Mouse (Mus musculus) stomach, postnatal 0 days (tissue): ENCODE results near the gene Nr1h3. TPM values are rescaled to one million over a fixed set of nuclear protein-coding genes. Genes with fewer than 3 reads are reported as not detected.

Source experiments
- ATAC-seq: fragments of 200-750 bp; cut with Nextera tagmentation; 2 replicates; pipeline ENCODE4 v1.8.0; 2017; ENCODE audit not compliant: low FRiP score, low TSS enrichment
- DNase-seq: peaks from one replicate; pipeline ENCODE4 v3.0.0-alpha.2; 2016; ENCODE audit warnings: low spot score
- H3K27ac ChIP-seq: fragments of 300-500 bp; sonication (generic); replicated peaks from 2 replicates; pipeline ENCODE4 v1.5.1; 2014; ENCODE audit warnings: mild to moderate bottlenecking, control low read depth
- H3K27me3 ChIP-seq: fragments of 300-500 bp; sonication (generic); 2 replicates; pipeline ENCODE4 v1.6.1; 2014; ENCODE audit warnings: low read length; ENCODE audit not compliant: control insufficient read depth, insufficient read depth
- H3K36me3 ChIP-seq: fragments of 300-500 bp; sonication (generic); 2 replicates; pipeline ENCODE4 v1.6.1; 2014; ENCODE audit warnings: low read length, mixed read lengths; ENCODE audit not compliant: control insufficient read depth, insufficient read depth
- H3K4me1 ChIP-seq: fragments of 300-500 bp; sonication (generic); replicated peaks from 2 replicates; pipeline ENCODE4 v1.6.1; 2014; ENCODE audit warnings: antibody characterized with exemption; ENCODE audit not compliant: control insufficient read depth, insufficient read depth
- H3K4me2 ChIP-seq: fragments of 300-500 bp; sonication (generic); replicated peaks from 2 replicates; pipeline ENCODE4 v1.6.1; 2014; ENCODE audit warnings: low read depth, mild to moderate bottlenecking, control low read depth, moderate library complexity
- H3K4me3 ChIP-seq: fragments of 300-500 bp; sonication (generic); 2 replicates; pipeline ENCODE4 v1.5.1; 2014; ENCODE audit warnings: low read depth, low read length, control low read depth
- H3K9ac ChIP-seq: fragments of 300-500 bp; sonication (generic); 2 replicates; pipeline ENCODE4 v1.6.1; 2014; ENCODE audit warnings: mild to moderate bottlenecking, low read length, control low read depth, mixed read lengths
- H3K9me3 ChIP-seq: fragments of 300-500 bp; sonication (generic); 2 replicates; pipeline ENCODE4 v1.6.1; 2016; ENCODE audit warnings: low read length; ENCODE audit not compliant: control insufficient read depth
- CTCF ChIP-seq: IDR thresholded peaks from 2 replicates; pipeline ENCODE4 v1.5.1; 2016; ENCODE audit warnings: antibody characterized with exemption, low read depth, mild to moderate bottlenecking, moderate library complexity
- EP300 ChIP-seq: optimal IDR thresholded peaks from 2 replicates; pipeline ENCODE3; 2016; ENCODE audit warnings: antibody characterized with exemption
- WGBS: fragments of 180-500 bp; shearing (Covaris S2); extraction: QIAGEN DNeasy Blood & Tissue Kit; methylation state at CpG from one replicate; pipeline ENCODE4 v1.1.7; 2014; 5-methylcytosine and 5-hydroxymethylcytosine counted together
- polyA plus RNA-seq: library from polyadenylated mRNA; unstranded; fragments of >200 nt; fragmentation: Nextera tagmentation; extraction: Ambion mirVana; gene quantifications from 2 replicates; pipeline ENCODE4 v1.2.1, GENCODE M21; 2015

Nr1h3 gene
- polyA plus RNA-seq, 1 experiment from 2014 or later, result 2.2 TPM

GRCm38 (mm10) chr2:91142920-91143319, 59.7 kb downstream of the Nr1h3 start:
- peaks cover 6% of the 10 kb centered on the region; the same call in 1 of the 2 replicates for H3K36me3 ChIP-seq
- H3K27ac ChIP-seq, result no peak overlapping the region
- ATAC-seq (no peak), DNase-seq (no peak)
- TF ChIP-seq CTCF (0 out of 2 replicates have a peak, but pooled peaks have one; percentile 2), EP300 (no peak)
- whole genome bisulfite sequencing, result 87% methylated on average over 6 of the region's 6 CpGs
- H3K9me3 ChIP-seq, result no peaks in the 10 kb centered on the region
- no peaks in the 10 kb centered on the region for H3K4me1 ChIP-seq
- no peak overlapping the region for H3K9ac ChIP-seq
- H3K27me3 ChIP-seq, result no peaks in the 10 kb centered on the region
- no peak overlapping the region for H3K4me3 ChIP-seq
- H3K4me2 ChIP-seq, result no peak overlapping the region

GRCm38 (mm10) chr2:91139764-91140163, 62.9 kb downstream of the Nr1h3 start:
- no peak for ATAC-seq

GRCm38 (mm10) chr2:91139311-91139710, 63.3 kb downstream of the Nr1h3 start:
- TF ChIP-seq CTCF, result no peak
- no peak for TF ChIP-seq EP300
- peaks cover 7% of the 10 kb centered on the region; the same call in 1 of the 2 replicates for H3K36me3 ChIP-seq
- no peak overlapping the region for H3K9ac ChIP-seq
- no peaks in the 10 kb centered on the region for H3K9me3 ChIP-seq
- H3K27me3 ChIP-seq, result no peaks in the 10 kb centered on the region
- H3K27ac ChIP-seq, result no peak overlapping the region
- WGBS, result 53% methylated on average over 5 of the region's 5 CpGs
- ATAC-seq (no peak), DNase-seq (no peak)
- H3K4me3 ChIP-seq, result no peak overlapping the region
- no peaks in the 10 kb centered on the region for H3K4me1 ChIP-seq
- H3K4me2 ChIP-seq, result no peak overlapping the region

More at GRCm38 (mm10) chr2:91139764-91140163, 62.9 kb downstream of the Nr1h3 start:
- H3K27me3 ChIP-seq, result no peaks in the 10 kb centered on the region
- no peak for DNase-seq
- H3K27ac ChIP-seq, result no peak overlapping the region
- no peaks in the 10 kb centered on the region for H3K9me3 ChIP-seq
- H3K4me3 ChIP-seq, result no peak overlapping the region
- TF ChIP-seq CTCF (no peak), EP300 (no peak)
- H3K36me3 ChIP-seq, result peaks cover 7% of the 10 kb centered on the region; the same call in 1 of the 2 replicates
- no peak overlapping the region for H3K4me2 ChIP-seq
- WGBS, result 73% methylated on average over 8 of the region's 8 CpGs
- H3K9ac ChIP-seq, result no peak overlapping the region
- H3K4me1 ChIP-seq, result no peaks in the 10 kb centered on the region

GRCm38 (mm10) chr2:91137481-91137880, 65.2 kb downstream of the Nr1h3 start:
- Histone ChIP-seq H3K4me1 (no peaks in the 10 kb centered on the region), H3K4me2 (no peak overlapping the region), H3K27me3 (no peaks in the 10 kb centered on the region), H3K9me3 (no peaks in the 10 kb centered on the region), H3K36me3 (peaks cover 5% of the 10 kb centered on the region; the same call in 1 of the 2 replicates), H3K27ac (no peak overlapping the region), H3K4me3 (no peak overlapping the region), H3K9ac (no peak overlapping the region)
- DNase-seq (no peak), ATAC-seq (no peak)
- no peak for TF ChIP-seq CTCF
- TF ChIP-seq EP300, result no peak
- WGBS, result 53% methylated on average over 6 of the region's 6 CpGs

GRCm38 (mm10) chr2:91136513-91137412, 65.9 kb downstream of the Nr1h3 start:
- no peak for ATAC-seq
- H3K27ac ChIP-seq, result no peak overlapping the region
- WGBS, result 69% methylated on average over 11 of the region's 11 CpGs

More at GRCm38 (mm10) chr2:91136513-91137412, 65.9 kb downstream of the Nr1h3 start:
- Histone ChIP-seq H3K9me3 (no peaks in the 10 kb centered on the region), H3K27me3 (no peaks in the 10 kb centered on the region), H3K4me2 (no peak overlapping the region), H3K4me3 (no peak overlapping the region), H3K36me3 (peaks cover 3% of the 10 kb centered on the region; the same call in 1 of the 2 replicates), H3K4me1 (no peaks in the 10 kb centered on the region), H3K9ac (no peak overlapping the region)
- no peak for DNase-seq
- TF ChIP-seq EP300, result no peak
- TF ChIP-seq CTCF, result no peak

Other genes starting within 250 kb of the Nr1h3 start
- gene Rapsn, start 167.2 kb downstream of the Nr1h3 start, polyA plus RNA-seq, result 1.3 and 1.8 TPM in 2 replicates
- 203 and 211 TPM in 2 replicates for gene Psmc3, start 148.8 kb downstream of the Nr1h3 start, polyA plus RNA-seq
- gene Slc39a13, start 132.4 kb downstream of the Nr1h3 start, polyA plus RNA-seq, result 19.1 and 19.4 TPM in 2 replicates
- gene Spi1, start 120.4 kb downstream of the Nr1h3 start, polyA plus RNA-seq, result 6.4 and 7.0 TPM in 2 replicates
- gene Mybpc3, start 84.7 kb downstream of the Nr1h3 start, polyA plus RNA-seq, result 0.02 and 0.07 TPM in 2 replicates
- 7.5 and 8.7 TPM in 2 replicates for gene Madd, start 19.0 kb downstream of the Nr1h3 start, polyA plus RNA-seq
- 11.6 and 13.5 TPM in 2 replicates for gene Acp2, start 51 bp upstream of the Nr1h3 start, polyA plus RNA-seq
- 11.0 and 12.5 TPM in 2 replicates for gene Ddb2, start 34.1 kb upstream of the Nr1h3 start, polyA plus RNA-seq
- 46.2 and 52.2 TPM in 2 replicates for gene Pacsin3, start 53.1 kb upstream of the Nr1h3 start, polyA plus RNA-seq
- gene Arfgap2, start 62.1 kb upstream of the Nr1h3 start, polyA plus RNA-seq, result 46.7 and 48.1 TPM in 2 replicates
- gene 1110051M20Rik, start 241.9 kb upstream of the Nr1h3 start, polyA plus RNA-seq, result 19.1 and 20.3 TPM in 2 replicates